Mouse (Mus musculus): ENCODE results near the gene Ucn2. TPM values are rescaled to one million over a fixed set of nuclear protein-coding genes. Genes with fewer than 3 reads are reported as not detected.

The Ucn2 gene
- polyA plus RNA-seq, 2 experiments, result 0.06 TPM; not detected in 1

DNA sequence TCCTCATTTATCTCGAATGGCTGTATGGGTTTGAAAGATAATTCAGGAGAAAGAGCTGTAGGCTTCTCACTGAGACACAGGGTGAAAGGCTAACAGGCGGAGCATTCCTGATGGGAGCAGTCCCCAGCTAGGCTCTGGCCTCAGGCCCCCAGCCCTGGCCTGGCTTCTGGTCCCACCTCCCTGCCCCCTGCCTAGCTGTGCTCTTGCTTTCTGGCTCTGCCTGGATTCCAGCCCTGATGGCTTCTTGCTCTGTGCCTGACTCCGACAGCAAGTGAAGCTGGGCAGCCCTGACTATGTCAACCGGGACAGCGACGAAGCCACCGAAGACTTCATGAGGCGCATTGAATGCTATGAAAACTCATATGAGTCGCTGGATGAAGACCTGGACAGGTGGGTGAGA lies 22.3 kb downstream of the Ucn2 start:
- WGBS (ENCODE audit: insufficient replicate concordance), result 74% methylated on average over 9 of the region's 9 CpGs
- no peak overlapping the region for H3K27ac ChIP-seq
- TF ChIP-seq CTCF (IDR thresholded peaks at IDR 0.05; ENCODE audit: low read depth) (no peak), EP300 (IDR thresholded peaks at IDR 0.05; ENCODE audit: low read depth) (no peak)

DNA sequence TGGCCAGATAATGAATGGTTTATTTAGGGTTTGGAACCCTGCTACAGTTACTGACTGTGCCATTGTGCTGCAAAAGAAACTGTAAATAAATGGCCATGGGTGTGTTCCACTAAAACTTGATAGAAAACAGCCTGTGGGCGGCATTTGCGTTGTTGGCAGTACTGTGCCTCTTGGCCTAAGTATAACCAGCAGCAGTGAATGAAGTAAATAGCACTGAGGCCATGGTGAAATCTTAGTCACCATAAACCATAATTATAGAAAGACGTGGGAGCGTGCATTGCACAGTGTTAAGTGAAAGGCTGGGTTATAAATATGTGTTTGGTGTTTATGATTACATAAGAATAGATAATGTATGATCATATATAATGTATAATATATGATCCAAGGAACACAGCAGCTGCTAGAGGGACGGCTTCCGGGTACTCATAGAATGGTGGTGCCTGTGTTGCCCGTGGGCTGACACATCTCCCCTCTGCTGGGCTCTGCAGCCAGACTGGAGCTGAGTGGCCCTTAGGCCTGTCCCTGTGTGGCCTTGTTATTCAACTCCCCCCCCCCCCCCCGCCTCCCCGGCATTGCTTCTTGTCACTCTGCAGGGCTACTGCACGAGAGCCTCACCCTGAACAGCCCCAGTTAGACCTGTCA lies 23.3 kb downstream of the Ucn2 start:
- H3K9me3 ChIP-seq (ENCODE audit: control insufficient read depth, low read length), result no peaks in the 10 kb centered on the region
- WGBS (ENCODE audit: insufficient replicate concordance), result 53% methylated on average over 10 of the region's 10 CpGs
- no peak overlapping the region for H3K9ac ChIP-seq (replicated peaks)
- TF ChIP-seq EP300 (IDR thresholded peaks at IDR 0.05; ENCODE audit: low read depth) (no peak), CTCF (IDR thresholded peaks at IDR 0.05; ENCODE audit: low read depth) (no peak)
- no peak overlapping the region for H3K27ac ChIP-seq
- no peak for ATAC-seq (ENCODE audit: insufficient read depth)
- H3K27me3 ChIP-seq (ENCODE audit: control insufficient read depth, insufficient read depth, low read length), result no peaks in the 10 kb centered on the region
- no peak overlapping the region for H3K4me3 ChIP-seq (ENCODE audit: insufficient read depth in 1 of 2, low read depth in 2 of 2, low read length in 2 of 2)
- H3K36me3 ChIP-seq (replicated peaks; ENCODE audit: control insufficient read depth, insufficient read depth, low read depth), result no peaks in the 10 kb centered on the region
- 0 out of 4 replicates have a peak, but pooled peaks cover 0 to 4% of the 10 kb centered on the region in 2 experiments for H3K4me1 ChIP-seq (replicated peaks; ENCODE audit: control insufficient read depth in 2 of 2, insufficient read depth in 2 of 2, low read length in 1 of 2)
- DNase-seq (ENCODE audit: low read depth in 3 of 3, low spot score in 3 of 3), result no peak
- H3K4me2 ChIP-seq (ENCODE audit: low read depth), result no peak overlapping the region

More for the DNA sequence above, 22.3 kb downstream of the Ucn2 start:
- ATAC-seq (ENCODE audit: insufficient read depth), result no peak
- Histone ChIP-seq H3K4me2 (ENCODE audit: low read depth) (no peak overlapping the region), H3K36me3 (replicated peaks; ENCODE audit: control insufficient read depth, insufficient read depth, low read depth) (no peaks in the 10 kb centered on the region), H3K9me3 (ENCODE audit: control insufficient read depth, low read length) (no peaks in the 10 kb centered on the region), H3K9ac (replicated peaks) (no peak overlapping the region), H3K4me1 (replicated peaks; ENCODE audit: control insufficient read depth in 2 of 2, insufficient read depth in 2 of 2, low read length in 1 of 2) (0 out of 4 replicates have a peak, but pooled peaks cover 0 to 4% of the 10 kb centered on the region in 2 experiments), H3K4me3 (ENCODE audit: insufficient read depth in 1 of 2, low read depth in 2 of 2, low read length in 2 of 2) (no peak overlapping the region), H3K27me3 (ENCODE audit: control insufficient read depth, insufficient read depth, low read length) (no peaks in the 10 kb centered on the region)
- DNase-seq (ENCODE audit: low read depth in 3 of 3, low spot score in 3 of 3), result no peak

DNA sequence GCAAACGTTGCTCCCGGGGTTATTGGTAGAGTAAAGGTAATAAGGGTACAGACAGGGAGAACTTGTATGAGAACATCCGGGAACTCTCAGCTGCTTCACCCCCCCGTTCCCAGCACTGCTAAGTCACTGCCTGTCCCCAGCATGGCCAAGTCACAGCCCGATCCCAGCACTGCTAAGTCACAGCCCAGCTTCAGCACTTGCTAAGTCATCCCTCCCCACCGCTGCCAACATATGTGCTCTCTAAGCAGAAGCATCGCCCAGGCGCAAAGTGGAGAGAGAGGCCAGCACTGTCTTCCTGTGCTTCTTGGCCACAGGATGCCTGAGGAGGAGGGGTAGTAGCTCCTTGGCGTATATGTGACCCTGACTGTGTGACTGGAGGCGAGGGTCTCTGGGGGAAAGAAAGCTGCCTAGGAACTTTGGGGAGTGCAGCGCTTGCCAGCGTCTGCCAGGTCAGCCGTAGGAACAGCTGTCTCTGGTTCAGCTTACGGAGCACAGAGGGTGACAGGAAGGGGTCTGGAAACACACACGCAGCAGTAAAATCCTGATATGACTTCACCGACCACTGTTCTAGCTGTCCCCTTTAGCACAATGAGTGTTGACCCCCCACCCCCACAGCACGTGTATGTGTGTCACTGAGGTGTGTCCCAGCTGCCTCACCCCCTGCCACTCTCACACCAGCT lies 24.0 kb downstream of the Ucn2 start:
- no peaks in the 10 kb centered on the region for H3K36me3 ChIP-seq (replicated peaks; ENCODE audit: control insufficient read depth, insufficient read depth, low read depth)
- no peak overlapping the region for H3K4me3 ChIP-seq (ENCODE audit: insufficient read depth in 1 of 2, low read depth in 2 of 2, low read length in 2 of 2)
- DNase-seq (ENCODE audit: low read depth in 3 of 3, low spot score in 3 of 3) (peak in 1 of 3 experiments; percentile 45), ATAC-seq (ENCODE audit: insufficient read depth) (peak; percentile 83)
- H3K27me3 ChIP-seq (ENCODE audit: control insufficient read depth, insufficient read depth, low read length), result no peaks in the 10 kb centered on the region
- TF ChIP-seq EP300 (IDR thresholded peaks at IDR 0.05; ENCODE audit: low read depth), result no peak
- no peak for TF ChIP-seq CTCF (IDR thresholded peaks at IDR 0.05; ENCODE audit: low read depth)
- no peak overlapping the region for H3K9ac ChIP-seq (replicated peaks)
- H3K9me3 ChIP-seq (ENCODE audit: control insufficient read depth, low read length), result no peaks in the 10 kb centered on the region
- no peak overlapping the region for H3K27ac ChIP-seq
- H3K4me1 ChIP-seq (replicated peaks; ENCODE audit: control insufficient read depth in 2 of 2, insufficient read depth in 2 of 2, low read length in 1 of 2), result 0 out of 4 replicates have a peak, but pooled peaks cover 0 to 4% of the 10 kb centered on the region in 2 experiments
- WGBS (ENCODE audit: insufficient replicate concordance), result 21% methylated on average over 17 of the region's 17 CpGs
- H3K4me2 ChIP-seq (ENCODE audit: low read depth), result no peak overlapping the region

DNA sequence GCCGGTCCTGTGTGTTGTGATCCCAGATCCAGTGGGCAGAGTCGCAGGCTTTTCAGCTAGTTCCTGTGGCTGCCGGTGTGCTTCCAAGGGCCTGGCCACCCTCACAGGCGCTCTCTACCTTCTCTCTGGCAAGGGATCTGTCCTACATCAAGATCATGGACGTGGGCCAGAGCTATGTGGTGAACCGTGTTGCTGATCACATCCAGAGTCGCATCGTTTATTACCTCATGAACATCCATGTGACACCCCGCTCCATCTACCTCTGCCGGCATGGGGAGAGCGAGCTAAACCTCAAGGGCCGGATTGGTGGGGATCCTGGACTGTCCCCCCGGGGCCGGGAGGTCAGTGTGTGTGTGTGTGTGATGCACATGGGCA lies 24.5 kb downstream of the Ucn2 start:
- DNase-seq (ENCODE audit: low read depth in 3 of 3, low spot score in 3 of 3), result no peak
- no peak for ATAC-seq (ENCODE audit: insufficient read depth)
- Histone ChIP-seq H3K4me1 (replicated peaks; ENCODE audit: control insufficient read depth in 2 of 2, insufficient read depth in 2 of 2, low read length in 1 of 2) (peaks cover 3 to 7% of the 10 kb centered on the region in 2 experiments; a peak in 3 of 4 replicates), H3K27me3 (ENCODE audit: control insufficient read depth, insufficient read depth, low read length) (no peaks in the 10 kb centered on the region), H3K36me3 (replicated peaks; ENCODE audit: control insufficient read depth, insufficient read depth, low read depth) (no peaks in the 10 kb centered on the region), H3K4me2 (ENCODE audit: low read depth) (no peak overlapping the region), H3K9ac (replicated peaks) (no peak overlapping the region), H3K4me3 (ENCODE audit: insufficient read depth in 1 of 2, low read depth in 2 of 2, low read length in 2 of 2) (no peak overlapping the region), H3K27ac (no peak overlapping the region), H3K9me3 (ENCODE audit: control insufficient read depth, low read length) (no peaks in the 10 kb centered on the region)
- no peak for TF ChIP-seq CTCF (IDR thresholded peaks at IDR 0.05; ENCODE audit: low read depth)
- TF ChIP-seq EP300 (IDR thresholded peaks at IDR 0.05; ENCODE audit: low read depth), result no peak
- WGBS (ENCODE audit: insufficient replicate concordance), result 72% methylated on average over 14 of the region's 14 CpGs

DNA sequence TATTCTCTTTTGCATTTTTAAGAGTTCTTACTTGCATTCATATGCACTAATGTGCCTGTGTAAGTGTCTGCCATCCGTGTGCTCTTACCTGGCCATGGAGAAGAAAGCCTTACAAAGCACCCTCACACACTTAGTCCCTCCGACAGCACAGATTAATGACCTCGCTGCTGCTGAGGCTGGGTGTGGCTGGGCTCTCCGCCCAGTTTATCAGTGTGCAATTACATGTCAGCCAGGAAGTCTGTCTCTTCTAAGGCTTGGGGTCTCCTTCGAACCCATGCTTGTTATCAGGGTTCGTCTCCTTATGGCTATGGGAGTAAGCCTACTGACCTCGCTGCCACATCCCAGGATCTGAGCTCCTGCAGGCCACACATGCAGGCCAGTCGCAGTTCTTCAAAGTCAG lies 29.6 kb downstream of the Ucn2 start:
- peak; percentile 56 for ATAC-seq (ENCODE audit: insufficient read depth)
- Histone ChIP-seq H3K4me1 (replicated peaks; ENCODE audit: control insufficient read depth in 2 of 2, insufficient read depth in 2 of 2, low read length in 1 of 2) (peaks cover 16 to 24% of the 10 kb centered on the region in 2 experiments), H3K36me3 (replicated peaks; ENCODE audit: control insufficient read depth, insufficient read depth, low read depth) (no peaks in the 10 kb centered on the region), H3K4me3 (ENCODE audit: insufficient read depth in 1 of 2, low read depth in 2 of 2, low read length in 2 of 2) (no peak overlapping the region), H3K4me2 (ENCODE audit: low read depth) (peak overlapping the region; percentile 42), H3K27ac (no peak overlapping the region), H3K27me3 (ENCODE audit: control insufficient read depth, insufficient read depth, low read length) (no peaks in the 10 kb centered on the region), H3K9me3 (ENCODE audit: control insufficient read depth, low read length) (no peaks in the 10 kb centered on the region), H3K9ac (replicated peaks) (no peak overlapping the region)
- WGBS (ENCODE audit: insufficient replicate concordance), result 16% methylated on average over 8 of the region's 8 CpGs
- TF ChIP-seq EP300 (IDR thresholded peaks at IDR 0.05; ENCODE audit: low read depth) (no peak), CTCF (IDR thresholded peaks at IDR 0.05; ENCODE audit: low read depth) (no peak)
- DNase-seq (ENCODE audit: low read depth in 3 of 3, low spot score in 3 of 3), result no peak

Measured in liver, embryonic 14.5 days (tissue).